Mouse (Mus musculus): ENCODE results near the gene Zfp74. TPM values are rescaled to one million over a fixed set of nuclear protein-coding genes. Genes with fewer than 3 reads are reported as not detected.

Gene Zfp74
- total RNA-seq, 2 experiments from 2014 or later, result 0.98 to 4.2 TPM

- ATAC-seq (replicated peaks; ENCODE audit: low FRiP score, poor library complexity, severe bottlenecking), result no peak
Measured at GRCm38 (mm10) chr7:29890501-29890900, 63.4 kb downstream of the Zfp74 start.

- ATAC-seq (replicated peaks; ENCODE audit: low FRiP score, poor library complexity, severe bottlenecking), result no peak
Measured at GRCm38 (mm10) chr7:29880916-29881315, 73.0 kb downstream of the Zfp74 start.

Other genes with a start within 250 kb of the Zfp74 start
- not detected in 2 replicates for gene Catsperg2, start 227.1 kb downstream of the Zfp74 start, total RNA-seq (2015; ENCODE audit: low replicate concordance)
- gene Catsperg2, start 227.1 kb downstream of the Zfp74 start, total RNA-seq (2017; ENCODE audit: low replicate concordance), result not detected in 2 replicates
- gene Zfp84, start 185.5 kb downstream of the Zfp74 start, total RNA-seq (2015; ENCODE audit: low replicate concordance), result 2.9 and 5.9 TPM in 2 replicates
- 3.5 and 4.7 TPM in 2 replicates for gene Zfp84, start 185.5 kb downstream of the Zfp74 start, total RNA-seq (2017; ENCODE audit: low replicate concordance)
- gene Zfp30, start 170.1 kb downstream of the Zfp74 start, total RNA-seq (2015; ENCODE audit: low replicate concordance), result not detected in 2 replicates
- gene Zfp30, start 170.1 kb downstream of the Zfp74 start, total RNA-seq (2017; ENCODE audit: low replicate concordance), result not detected in 2 replicates
- gene Zfp790, start 138.0 kb downstream of the Zfp74 start, total RNA-seq (2015; ENCODE audit: low replicate concordance), result 0.72 and 5.0 TPM in 2 replicates
- 1.9 and 4.2 TPM in 2 replicates for gene Zfp790, start 138.0 kb downstream of the Zfp74 start, total RNA-seq (2017; ENCODE audit: low replicate concordance)
- not detected in 2 replicates for gene Zfp940, start 100.4 kb downstream of the Zfp74 start, total RNA-seq (2015; ENCODE audit: low replicate concordance)
- 0.64 TPM in 1 of 2 replicates, not detected in the other for gene Zfp940, start 100.4 kb downstream of the Zfp74 start, total RNA-seq (2017; ENCODE audit: low replicate concordance)
- gene Zfp420, start 94.1 kb downstream of the Zfp74 start, total RNA-seq (2015; ENCODE audit: low replicate concordance), result 1.1 and 2.9 TPM in 2 replicates
- gene Zfp420, start 94.1 kb downstream of the Zfp74 start, total RNA-seq (2017; ENCODE audit: low replicate concordance), result 0.51 TPM in 1 of 2 replicates, not detected in the other
- 2.9 TPM in 1 of 2 replicates, not detected in the other for gene Zfp27, start 47.5 kb downstream of the Zfp74 start, total RNA-seq (2015; ENCODE audit: low replicate concordance)
- gene Zfp27, start 47.5 kb downstream of the Zfp74 start, total RNA-seq (2017; ENCODE audit: low replicate concordance), result 0.83 and 2.1 TPM in 2 replicates
- 0.36 TPM in 1 of 2 replicates, not detected in the other for gene Zfp383, start 45.9 kb downstream of the Zfp74 start, total RNA-seq (2015; ENCODE audit: low replicate concordance)
- gene Zfp383, start 45.9 kb downstream of the Zfp74 start, total RNA-seq (2017; ENCODE audit: low replicate concordance), result 0.39 TPM in 1 of 2 replicates, not detected in the other
- 2.5 and 5.4 TPM in 2 replicates for gene Zfp568, start 29.9 kb upstream of the Zfp74 start, total RNA-seq (2015; ENCODE audit: low replicate concordance)
- 4.1 and 4.2 TPM in 2 replicates for gene Zfp568, start 29.9 kb upstream of the Zfp74 start, total RNA-seq (2017; ENCODE audit: low replicate concordance)
- gene Zfp14, start 97.3 kb upstream of the Zfp74 start, total RNA-seq (2015; ENCODE audit: low replicate concordance), result 1.1 TPM in 1 of 2 replicates, not detected in the other
- gene Zfp14, start 97.3 kb upstream of the Zfp74 start, total RNA-seq (2017; ENCODE audit: low replicate concordance), result 0.39 TPM in 1 of 2 replicates, not detected in the other
- 0.84 and 4.0 TPM in 2 replicates for gene Zfp82, start 118.8 kb upstream of the Zfp74 start, total RNA-seq (2015; ENCODE audit: low replicate concordance)
- 0.64 and 2.4 TPM in 2 replicates for gene Zfp82, start 118.8 kb upstream of the Zfp74 start, total RNA-seq (2017; ENCODE audit: low replicate concordance)
- not detected in 2 replicates for gene Gm26920, start 136.3 kb upstream of the Zfp74 start, total RNA-seq (2015; ENCODE audit: low replicate concordance)
- gene Gm26920, start 136.3 kb upstream of the Zfp74 start, total RNA-seq (2017; ENCODE audit: low replicate concordance), result not detected in 2 replicates
- 2.1 and 2.5 TPM in 2 replicates for gene Zfp566, start 136.4 kb upstream of the Zfp74 start, total RNA-seq (2015; ENCODE audit: low replicate concordance)
- not detected in 2 replicates for gene Zfp566, start 136.4 kb upstream of the Zfp74 start, total RNA-seq (2017; ENCODE audit: low replicate concordance)
- gene Zfp260, start 140.7 kb upstream of the Zfp74 start, total RNA-seq (2015; ENCODE audit: low replicate concordance), result 16.2 and 26.8 TPM in 2 replicates
- gene Zfp260, start 140.7 kb upstream of the Zfp74 start, total RNA-seq (2017; ENCODE audit: low replicate concordance), result 2.7 and 3.0 TPM in 2 replicates
- gene Zfp382, start 167.9 kb upstream of the Zfp74 start, total RNA-seq (2015; ENCODE audit: low replicate concordance), result 5.4 and 7.9 TPM in 2 replicates
- 4.0 and 6.0 TPM in 2 replicates for gene Zfp382, start 167.9 kb upstream of the Zfp74 start, total RNA-seq (2017; ENCODE audit: low replicate concordance)
- 21.3 and 48.2 TPM in 2 replicates for gene Zfp146, start 215.7 kb upstream of the Zfp74 start, total RNA-seq (2015; ENCODE audit: low replicate concordance)
- gene Zfp146, start 215.7 kb upstream of the Zfp74 start, total RNA-seq (2017; ENCODE audit: low replicate concordance), result 33.2 and 35.6 TPM in 2 replicates
- not detected in 2 replicates for gene Cox7a1, start 230.1 kb upstream of the Zfp74 start, total RNA-seq (2015; ENCODE audit: low replicate concordance)
- not detected in 2 replicates for gene Cox7a1, start 230.1 kb upstream of the Zfp74 start, total RNA-seq (2017; ENCODE audit: low replicate concordance)
- gene Capns1, start 244.7 kb upstream of the Zfp74 start, total RNA-seq (2015; ENCODE audit: low replicate concordance), result 161 and 183 TPM in 2 replicates
- gene Capns1, start 244.7 kb upstream of the Zfp74 start, total RNA-seq (2017; ENCODE audit: low replicate concordance), result 48.6 and 66.3 TPM in 2 replicates